Mouse (Mus musculus) cerebellum, adult 8-10 months (tissue): ENCODE measurements around the gene 4933406M09Rik.

Source experiments
- DNase-seq: peaks from one replicate; pipeline ENCODE4 v3.0.0; 2022

Gene 4933406M09Rik

GRCm38 (mm10) chr1:134435414-134435813 lies 49.7 kb downstream of the 4933406M09Rik start:
- DNase-seq: no peak

- no peak for DNase-seq
Measured at GRCm38 (mm10) chr1:134440437-134440836, 54.7 kb downstream of the 4933406M09Rik start.
